8 mouse cellular contexts compared by ENCODE assay signal in the genomic region with DNA sequence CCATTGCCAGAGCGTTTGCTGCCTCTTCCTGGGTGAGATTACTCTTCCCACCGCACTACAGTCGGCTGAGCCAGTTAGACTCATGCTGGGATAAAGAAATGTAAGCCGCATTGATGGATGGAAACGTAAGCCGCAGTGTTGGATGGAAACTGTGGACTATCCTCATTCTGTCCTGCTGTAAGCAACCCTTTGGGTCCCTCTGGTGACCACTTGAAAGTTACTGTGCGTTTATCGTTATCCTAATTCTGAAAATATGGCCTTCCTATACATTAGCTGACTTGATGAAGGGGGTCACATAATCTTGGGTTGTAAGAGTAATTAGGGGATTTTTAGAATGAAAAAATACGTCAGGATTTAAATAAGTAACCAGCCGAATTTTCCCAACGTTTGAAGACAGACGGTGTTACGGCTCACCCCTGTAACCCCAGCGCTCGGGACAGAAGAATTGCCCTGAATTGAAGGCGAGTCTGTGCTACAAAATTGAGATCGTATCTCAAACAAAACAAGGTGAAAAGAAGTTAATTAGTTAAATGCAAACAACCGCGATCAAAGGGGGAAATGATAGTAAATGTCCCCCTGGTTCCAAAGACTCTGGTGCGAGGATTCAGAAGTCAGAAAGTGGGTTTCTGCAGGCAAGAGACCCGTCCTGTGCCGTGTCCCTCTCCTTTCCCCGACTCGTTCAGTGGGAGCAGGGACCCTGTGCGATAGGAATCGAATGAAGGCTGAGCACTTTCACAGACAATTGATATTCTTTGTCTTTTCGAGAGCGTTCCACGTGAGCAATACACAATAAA. TPM values are rescaled to one million over a fixed set of nuclear protein-coding genes. Genes with fewer than 3 reads are reported as not detected.
A peak's percentile ranks its signal among the peaks of the same experiment; 100 is the strongest.
DNase-seq lines count a peak whose midpoint lies in the region; ATAC-seq and TF ChIP-seq lines count a peak whose summit lies in the region.

No protein-coding gene starts in this region.

- H3K4me3 ChIP-seq in heart, adult 2 months, result peak overlapping the region; percentile 56
- peak overlapping the region; percentile 69 for H3K4me3 ChIP-seq in embryonic facial prominence, embryonic 10.5 days
- peak overlapping the region; percentile 51 for H3K4me3 ChIP-seq in hindbrain, embryonic 11.5 days (ENCODE audit: low read depth, low read length)
- peak overlapping the region; percentile 59 for H3K4me3 ChIP-seq in neural tube, embryonic 15.5 days (replicated peaks)

- peak overlapping the region; percentile 42 for H3K4me2 ChIP-seq in hindbrain, embryonic 11.5 days (replicated peaks; ENCODE audit: low read depth, low read length)
- peak overlapping the region; percentile 80 for H3K4me2 ChIP-seq in neural tube, embryonic 15.5 days

- TF ChIP-seq EP300 in heart, adult 2 months (IDR thresholded peaks at IDR 0.05; ENCODE audit: insufficient read depth, low read depth, low read length), result no peak

- no peaks in the 10 kb centered on the region; the same call in 1 of the 2 replicates for H3K4me1 ChIP-seq in heart, adult 2 months (ENCODE audit: control insufficient read depth, insufficient read depth, low read length)
- peaks cover 22% of the 10 kb centered on the region for H3K4me1 ChIP-seq in embryonic facial prominence, embryonic 10.5 days
- H3K4me1 ChIP-seq in hindbrain, embryonic 11.5 days (replicated peaks; ENCODE audit: control insufficient read depth, insufficient read depth, low read length), result peaks cover 3% of the 10 kb centered on the region; the same call in 1 of the 2 replicates
- peaks cover 7% of the 10 kb centered on the region; the same call in 1 of the 2 replicates for H3K4me1 ChIP-seq in neural tube, embryonic 15.5 days

- intact Hi-C loops in heart, adult 2 months (cut with DNase I), result loop anchor here (5.0 to 10.0 kb wide), 4 partner anchors 73 to 750 kb away; a partner anchor contains a TSS
- intact Hi-C loops in heart, postnatal 25 days (cut with DNase I), result loop anchor here (2.0 to 5.0 kb wide), 3 partner anchors 40 to 437 kb away; no protein-coding TSS in a partner anchor

- H3K27ac ChIP-seq in heart, adult 2 months, result peak overlapping the region; percentile 34; the same call in 1 of the 2 replicates
- peak overlapping the region; percentile 60 for H3K27ac ChIP-seq in embryonic facial prominence, embryonic 10.5 days (replicated peaks)
- no peak overlapping the region for H3K27ac ChIP-seq in hindbrain, embryonic 11.5 days (ENCODE audit: low read depth, low read length)
- peak overlapping the region; percentile 54; the same call in 1 of the 2 replicates for H3K27ac ChIP-seq in neural tube, embryonic 15.5 days (replicated peaks)

- TF ChIP-seq POLR2A in heart, adult 2 months (IDR thresholded peaks at IDR 0.05; ENCODE audit: insufficient read depth, low read depth, low read length), result no peak

- peak overlapping the region; percentile 54 for H3K9ac ChIP-seq in heart, adult 2 months (ENCODE audit: low read depth, low read length)
- peak overlapping the region; percentile 24 for H3K9ac ChIP-seq in hindbrain, embryonic 11.5 days (ENCODE audit: low read depth, low read length)
- H3K9ac ChIP-seq in neural tube, embryonic 15.5 days (replicated peaks), result peak overlapping the region; percentile 53

- H3K27me3 ChIP-seq in heart, adult 2 months (ENCODE audit: control insufficient read depth, insufficient read depth, low read length), result 0 out of 2 replicates have a peak, but pooled peaks cover 1% of the 10 kb centered on the region
- peaks cover 28% of the 10 kb centered on the region for H3K27me3 ChIP-seq in embryonic facial prominence, embryonic 10.5 days (replicated peaks; ENCODE audit: low read depth, poor library complexity, severe bottlenecking)
- peaks cover 2% of the 10 kb centered on the region for H3K27me3 ChIP-seq in hindbrain, embryonic 11.5 days (ENCODE audit: control insufficient read depth, insufficient read depth, low read length)
- peaks cover 3% of the 10 kb centered on the region; the same call in 1 of the 2 replicates for H3K27me3 ChIP-seq in neural tube, embryonic 15.5 days (replicated peaks)

- 5% methylated on average over 29 of the region's 29 CpGs for WGBS in heart, adult 2 months
- WGBS in embryonic facial prominence, embryonic 10.5 days, result under 1% methylated on average over 29 of the region's 29 CpGs
- under 1% methylated on average over 29 of the region's 29 CpGs for WGBS in hindbrain, embryonic 11.5 days
- WGBS in neural tube, embryonic 15.5 days, result under 1% methylated on average over 29 of the region's 29 CpGs

- peak; percentile 55 for TF ChIP-seq CTCF in heart, adult 2 months (IDR thresholded peaks at IDR 0.05)

- peak; percentile 78 for ATAC-seq in hindbrain, embryonic 11.5 days (ENCODE audit: low FRiP score)
- ATAC-seq in neural tube, embryonic 15.5 days (ENCODE audit: low FRiP score), result peak; percentile 84

- DNase-seq in heart, adult 2 months, result peak; percentile 8 to 31
- no peak for DNase-seq in heart, postnatal 25 days (ENCODE audit: low spot score)
- DNase-seq in MN1 (ENCODE audit: low spot score), result peak; percentile 62
- DNase-seq in embryonic facial prominence, embryonic 10.5 days (ENCODE audit: low spot score), result peak; percentile 62
- DNase-seq in hindbrain, embryonic 11.5 days (ENCODE audit: low spot score), result peak; percentile 70
- DNase-seq in liver, result peak; percentile 20
- no peak for DNase-seq in spleen, postnatal 4 days (ENCODE audit: low spot score in 2 of 2)

- no peaks in the 10 kb centered on the region for H3K36me3 ChIP-seq in heart, adult 2 months (ENCODE audit: control insufficient read depth, insufficient read depth, low read length)
- H3K36me3 ChIP-seq in embryonic facial prominence, embryonic 10.5 days (replicated peaks), result no peaks in the 10 kb centered on the region
- no peaks in the 10 kb centered on the region for H3K36me3 ChIP-seq in hindbrain, embryonic 11.5 days (ENCODE audit: control insufficient read depth, insufficient read depth, low read length)
- H3K36me3 ChIP-seq in neural tube, embryonic 15.5 days, result no peaks in the 10 kb centered on the region

- no peaks in the 10 kb centered on the region for H3K9me3 ChIP-seq in embryonic facial prominence, embryonic 10.5 days
- no peaks in the 10 kb centered on the region for H3K9me3 ChIP-seq in hindbrain, embryonic 11.5 days (ENCODE audit: control insufficient read depth, low read length)
- H3K9me3 ChIP-seq in neural tube, embryonic 15.5 days (replicated peaks), result no peaks in the 10 kb centered on the region

- H3K79me2 ChIP-seq in heart, adult 2 months (replicated peaks; ENCODE audit: control insufficient read depth, insufficient read depth, low read length), result no peaks in the 10 kb centered on the region

RNA-seq across cellular contexts. Expression of a gene that starts 17.3 kb away (rescaled TPM):
- not detected for total RNA-seq in heart, adult 2 months (2021)
- not detected in 2 replicates for polyA plus RNA-seq in heart, adult 2 months (2012; rRNA removed)
- total RNA-seq in heart, postnatal 25 days (2021), result not detected
- not detected in 2 replicates for polyA plus RNA-seq in embryonic facial prominence, embryonic 10.5 days (2016; fragmentation: Nextera tagmentation; extraction: Ambion mirVana)
- polyA plus RNA-seq in hindbrain, embryonic 11.5 days (2014; fragmentation: Nextera tagmentation; extraction: Ambion mirVana), result not detected in 2 replicates
- not detected in 2 replicates for polyA plus RNA-seq in neural tube, embryonic 15.5 days (2015; fragmentation: Nextera tagmentation; extraction: Ambion mirVana)

RNA-seq across cellular contexts. Expression of a gene that starts 36.7 kb away (rescaled TPM):
- total RNA-seq in heart, adult 2 months (2021), result not detected
- not detected in 2 replicates for polyA plus RNA-seq in heart, adult 2 months (2012; rRNA removed)
- not detected for total RNA-seq in heart, postnatal 25 days (2021)
- polyA plus RNA-seq in embryonic facial prominence, embryonic 10.5 days (2016; fragmentation: Nextera tagmentation; extraction: Ambion mirVana), result 0.24 and 0.36 TPM in 2 replicates
- 0.32 TPM in 1 of 2 replicates, not detected in the other for polyA plus RNA-seq in hindbrain, embryonic 11.5 days (2014; fragmentation: Nextera tagmentation; extraction: Ambion mirVana)
- 0.24 and 0.27 TPM in 2 replicates for polyA plus RNA-seq in neural tube, embryonic 15.5 days (2015; fragmentation: Nextera tagmentation; extraction: Ambion mirVana)

Comparison
In these comparisons a context has a peak if more than half of its experiments do, and no peak if none do; other contexts are left out.
1. DNase-seq: peak in heart, adult 2 months (2 of 2), MN1 (single experiment), embryonic facial prominence, embryonic 10.5 days (single experiment), hindbrain, embryonic 11.5 days (single experiment) and liver (single experiment); none in heart, postnatal 25 days (single experiment) and spleen, postnatal 4 days (0 of 2).
2. Peak in every context shown above with its lines, with median percentiles within 50 percentile points of each other: H3K4me3 ChIP-seq and H3K9ac ChIP-seq.